Mouse (Mus musculus): ENCODE measurements around the gene Catsper1.

DNA sequence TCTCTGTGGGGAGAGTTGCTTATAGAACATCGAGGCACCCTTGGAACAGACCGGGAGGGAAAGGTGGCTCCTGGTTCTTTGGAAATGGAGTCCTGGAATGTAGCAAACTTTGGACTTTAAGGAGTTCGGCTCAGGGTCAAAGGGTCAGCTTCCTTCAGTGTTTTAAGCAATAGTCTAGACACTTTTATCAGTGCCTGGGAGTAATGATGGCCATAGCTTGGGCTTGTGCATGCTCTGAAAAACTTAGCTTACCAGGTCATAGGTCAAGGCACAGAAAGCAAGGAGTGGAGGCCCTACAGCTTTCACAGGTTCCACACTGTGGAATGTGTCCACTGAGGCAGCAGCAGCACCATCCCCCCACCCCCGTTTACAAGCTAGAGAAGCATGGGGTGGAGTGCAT, 39.2 kb downstream of the Catsper1 start:
- TF ChIP-seq POLR2A (IDR thresholded peaks at IDR 0.05; ENCODE audit: low read depth, low read length) (no peak), CTCF (IDR thresholded peaks at IDR 0.05; ENCODE audit: extremely low read depth, insufficient read depth, insufficient read length, insufficient replicate concordance) (no peak)
